Mouse (Mus musculus): ENCODE data around the gene Fbxw24.
"Not testable (repeated sequence)": the region's sequence is repeated elsewhere in the genome, so short reads cannot be mapped to it uniquely, and the experiment has no call there.

Gene Fbxw24

DNA sequence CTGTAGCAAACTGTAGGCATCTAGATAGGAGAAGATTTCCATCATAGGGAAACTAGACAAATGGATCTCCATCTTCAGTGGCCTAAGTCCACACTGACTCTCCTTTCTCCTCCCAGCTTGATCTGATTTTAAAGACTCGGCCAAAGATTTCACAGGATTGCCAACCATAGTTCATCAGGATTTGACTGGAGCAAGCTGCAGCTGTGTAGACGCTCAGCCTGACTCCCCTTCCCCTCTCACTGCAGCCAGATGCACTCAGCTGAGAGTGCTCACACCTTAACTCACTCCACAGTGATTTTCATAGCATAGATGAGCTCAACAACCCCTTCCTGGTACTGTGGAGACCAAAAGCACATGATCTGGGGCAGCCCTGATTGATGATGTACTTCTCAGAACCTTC, at the start of gene Fbxw24:
TSS of gene Fbxw24 (minus strand) at position 101 of the 400 bp plus-strand sequence.
- in situ Hi-C loops (cut with MboI), result not testable (repeated sequence)

DNA sequence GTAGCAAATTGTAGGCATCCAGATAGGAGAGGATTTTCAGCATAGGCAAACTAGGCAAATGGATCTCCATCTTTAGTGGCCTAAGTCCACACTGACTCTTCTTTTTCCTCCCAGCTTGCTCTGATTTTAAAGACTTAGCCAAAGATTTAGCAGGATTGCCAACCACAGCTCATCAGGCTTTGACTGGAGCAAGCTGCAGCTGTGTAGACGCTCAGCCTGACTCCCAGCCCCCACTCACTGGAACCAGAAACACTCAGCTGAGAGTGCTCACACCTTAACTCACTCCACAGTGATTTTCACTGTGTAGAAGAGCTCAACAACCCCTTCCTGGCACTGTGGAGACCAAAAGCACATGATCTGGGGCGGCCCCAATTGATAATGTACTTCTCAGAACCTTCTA, 38.7 kb upstream of the Fbxw24 start, which contains the start of gene Fbxw25:
TSS of gene Fbxw25 (minus strand) at position 101 of the 400 bp plus-strand sequence.
- in situ Hi-C loops (cut with MboI), result not testable (repeated sequence)

GRCm38 (mm10) chr9:109606837-109607236, 19.0 kb downstream of the Fbxw24 start:
- in situ Hi-C loops (cut with MboI), result not testable (repeated sequence)

DNA sequence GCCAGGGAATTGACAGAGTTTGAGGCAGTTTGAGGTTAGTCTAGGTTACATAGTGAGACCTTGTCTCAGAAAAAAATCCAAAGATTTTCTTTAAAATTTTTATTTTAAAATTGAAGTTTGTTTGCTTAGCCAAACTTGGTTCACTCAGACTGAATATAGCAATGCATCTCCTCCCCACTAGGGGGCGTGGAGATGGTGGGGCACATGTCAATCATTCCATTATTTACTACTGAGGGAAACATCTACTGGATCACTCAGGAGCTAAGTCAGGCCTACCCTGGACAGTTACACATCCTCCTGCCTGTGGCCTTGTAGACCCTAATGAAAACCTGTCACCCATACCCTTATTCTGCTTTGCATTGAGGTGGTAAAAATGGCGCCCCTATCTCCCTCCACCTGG, 23.7 kb downstream of the Fbxw24 start:
- in situ Hi-C loops (cut with MboI), result not testable (repeated sequence)

GRCm38 (mm10) chr9:109597226-109597625, 28.6 kb downstream of the Fbxw24 start:
- in situ Hi-C loops (cut with MboI), result no loop called here

DNA sequence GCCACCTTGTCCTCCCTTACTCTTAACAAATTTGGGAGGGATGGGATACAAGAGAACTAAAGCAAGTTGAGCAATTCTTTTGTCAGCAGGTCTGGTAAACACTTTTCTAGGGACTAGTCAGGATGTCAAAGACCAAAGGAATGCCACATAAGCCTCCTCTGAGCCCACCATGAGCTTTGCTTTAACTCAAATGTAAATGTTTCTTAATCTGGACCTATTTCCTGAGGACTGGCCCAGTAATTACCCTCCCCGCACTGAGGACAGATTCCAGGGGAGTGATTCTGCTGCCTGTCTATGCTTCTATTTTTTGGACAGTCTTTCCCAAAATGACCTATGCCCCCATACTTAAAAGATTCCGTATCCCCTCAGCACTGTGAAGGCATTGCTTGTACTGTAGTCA, 31.0 kb downstream of the Fbxw24 start:
- in situ Hi-C loops (cut with MboI), result no loop called here

DNA sequence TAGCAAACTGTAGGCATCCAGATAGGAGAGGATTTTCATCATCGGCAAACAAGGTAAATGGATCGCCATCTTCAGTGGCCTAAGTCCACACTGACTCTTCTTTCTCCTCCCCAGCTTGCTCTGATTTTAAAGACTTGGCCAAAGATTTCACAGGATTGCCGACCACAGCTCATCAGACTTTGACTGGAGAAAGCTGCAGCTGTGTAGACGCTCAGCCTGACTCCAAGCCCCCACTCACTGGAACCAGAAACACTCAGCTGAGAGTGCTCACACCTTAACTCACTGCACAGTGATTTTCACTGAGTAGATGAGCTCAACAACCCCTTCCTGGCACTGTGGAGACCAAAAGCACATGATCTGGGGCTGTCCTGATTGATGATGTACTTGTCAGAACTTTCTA, 57.7 kb downstream of the Fbxw24 start, which contains the start of gene Fbxw15:
TSS of gene Fbxw15 (minus strand) at position 101 of the 400 bp plus-strand sequence.
- in situ Hi-C loops (cut with MboI), result not testable (repeated sequence)

- in situ Hi-C loops (cut with MboI), result no loop called here
Observed at GRCm38 (mm10) chr9:109565546-109565945, 60.3 kb downstream of the Fbxw24 start.

DNA sequence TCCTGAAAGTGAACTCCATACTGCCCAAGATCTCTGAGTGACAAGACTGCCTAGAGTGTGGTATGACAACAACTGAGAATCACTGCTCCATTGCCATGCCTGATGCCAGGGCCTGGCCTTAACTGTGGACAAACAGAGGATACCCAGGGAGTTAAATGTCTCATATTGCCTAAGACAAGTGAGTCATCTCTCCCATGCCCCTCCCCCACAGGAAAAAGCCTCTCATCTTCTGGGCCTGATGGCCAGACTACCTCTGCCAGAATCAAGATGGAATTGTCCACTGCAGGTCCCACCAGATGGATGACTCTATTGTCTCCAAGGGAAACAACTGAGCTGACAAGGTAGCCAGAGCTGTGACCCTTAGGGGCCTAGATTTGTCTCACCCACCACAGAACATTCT, 63.8 kb downstream of the Fbxw24 start:
- in situ Hi-C loops (cut with MboI), result not testable (repeated sequence)

GRCm38 (mm10) chr9:109552483-109552882, 73.4 kb downstream of the Fbxw24 start:
- in situ Hi-C loops (cut with MboI), result no loop called here

Data from mature B cell (primary cell).